Mouse (Mus musculus) heart, postnatal 0 days (tissue): ENCODE results near the gene Clcf1.

Experiments used
- CTCF ChIP-seq: IDR thresholded peaks from 2 replicates; pipeline ENCODE4 v1.5.1; 2016; ENCODE audit warnings: antibody characterized with exemption, control low read depth, low read depth
- EP300 ChIP-seq: IDR thresholded peaks from 2 replicates; pipeline ENCODE4 v1.6.1; 2016; ENCODE audit warnings: antibody characterized with exemption, low read depth

GRCm38 (mm10) chr19:4202149-4202548, 11.9 kb upstream of the Clcf1 start:
- TF ChIP-seq EP300 (no peak), CTCF (no peak)
